Mouse (Mus musculus) stomach, embryonic 14.5 days (tissue): ENCODE data around the gene Rassf8. TPM values are rescaled to one million over a fixed set of nuclear protein-coding genes. Genes with fewer than 3 reads are reported as not detected.

Source experiments
- ATAC-seq: fragments of 200-750 bp; cut with Nextera tagmentation; 2 replicates; pipeline ENCODE4 v1.8.0; 2017; ENCODE audit warnings: low read depth, moderate TSS enrichment; ENCODE audit not compliant: insufficient number of reproducible peaks, insufficient read depth, low FRiP score
- H3K27ac ChIP-seq: fragments of 300-500 bp; sonication (generic); 2 replicates; pipeline ENCODE4 v1.5.1; 2014; ENCODE audit warnings: mild to moderate bottlenecking, low read length, moderate library complexity, mixed read lengths
- H3K27me3 ChIP-seq: fragments of 300-500 bp; sonication (generic); 2 replicates; pipeline ENCODE4 v1.6.1; 2014; ENCODE audit warnings: low read length, control low read depth, mixed read lengths; ENCODE audit not compliant: control insufficient read depth, insufficient read depth
- H3K36me3 ChIP-seq: fragments of 300-500 bp; sonication (generic); 2 replicates; pipeline ENCODE4 v1.6.1; 2014; ENCODE audit warnings: mild to moderate bottlenecking, control low read depth, low read length, moderate library complexity, mixed read lengths; ENCODE audit not compliant: control insufficient read depth, insufficient read depth
- H3K4me1 ChIP-seq: fragments of 300-500 bp; sonication (generic); 2 replicates; pipeline ENCODE4 v1.6.1; 2014; ENCODE audit warnings: low read length, control low read depth, mixed read lengths; ENCODE audit not compliant: control insufficient read depth, insufficient read depth
- H3K4me2 ChIP-seq: fragments of 300-500 bp; sonication (generic); replicated peaks from 2 replicates; pipeline ENCODE4 v1.6.1; 2014; ENCODE audit warnings: low read depth, low read length, control low read depth
- H3K4me3 ChIP-seq: fragments of 300-500 bp; sonication (generic); 2 replicates; pipeline ENCODE4 v1.5.1; 2014; ENCODE audit warnings: low read depth, low read length, control low read depth
- H3K9ac ChIP-seq: fragments of 300-500 bp; sonication (generic); replicated peaks from 2 replicates; pipeline ENCODE4 v1.6.1; 2014; ENCODE audit warnings: low read depth, mild to moderate bottlenecking, control low read depth, low read length, moderate library complexity, mixed read lengths
- H3K9me3 ChIP-seq: fragments of 300-500 bp; sonication (generic); 2 replicates; pipeline ENCODE4 v1.6.1; 2016; ENCODE audit warnings: low read depth, low read length, control low read depth; ENCODE audit not compliant: control insufficient read depth
- WGBS: fragments of 180-500 bp; shearing (Covaris S2); extraction: QIAGEN DNeasy Blood & Tissue Kit; methylation state at CpG from one replicate; pipeline ENCODE4 v1.1.7; 2014; 5-methylcytosine and 5-hydroxymethylcytosine counted together
- polyA plus RNA-seq: library from polyadenylated mRNA; unstranded; fragments of >200 nt; fragmentation: Nextera tagmentation; extraction: Ambion mirVana; gene quantifications from 2 replicates; pipeline ENCODE4 v1.2.1, GENCODE M21; 2014

Rassf8 gene
- polyA plus RNA-seq, 1 experiment from 2014 or later: 10.5 TPM

DNA sequence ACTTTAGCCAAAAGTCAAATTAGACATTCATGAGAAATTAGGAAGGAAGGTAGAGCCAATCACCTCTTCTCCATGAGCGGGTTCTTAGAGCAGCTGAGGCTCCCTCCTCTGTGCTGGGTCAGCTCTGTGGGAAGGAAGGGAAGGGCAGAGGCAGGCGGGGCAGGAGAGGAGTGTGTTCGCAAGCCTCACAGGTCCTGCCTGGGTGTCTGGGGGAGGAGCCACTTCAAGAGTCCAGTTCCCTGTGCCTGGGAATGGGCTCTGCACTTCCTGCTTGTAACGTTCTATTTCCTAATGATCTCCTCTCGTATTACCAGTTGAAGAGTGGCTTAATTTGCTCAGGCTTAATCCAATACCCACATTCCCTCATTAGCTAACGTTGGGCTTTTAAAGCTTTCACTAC, 32.8 kb downstream of the Rassf8 start:
- no peak overlapping the region for H3K27ac ChIP-seq
- no peak overlapping the region for H3K9ac ChIP-seq
- no peak overlapping the region for H3K4me3 ChIP-seq
- no peaks in the 10 kb centered on the region for H3K9me3 ChIP-seq
- peaks cover 4% of the 10 kb centered on the region; the same call in 1 of the 2 replicates for H3K4me1 ChIP-seq
- no peaks in the 10 kb centered on the region for H3K27me3 ChIP-seq
- WGBS: 27% methylated on average over 6 of the region's 6 CpGs
- H3K4me2 ChIP-seq: no peak overlapping the region
- no peaks in the 10 kb centered on the region for H3K36me3 ChIP-seq
- ATAC-seq: peak; percentile 63; the same call in 1 of the 2 replicates

- H3K27me3 ChIP-seq: no peaks in the 10 kb centered on the region
- peaks cover 4% of the 10 kb centered on the region; the same call in 1 of the 2 replicates for H3K4me1 ChIP-seq
- H3K4me3 ChIP-seq: no peak overlapping the region
- 61% methylated on average over 8 of the region's 8 CpGs for WGBS
- no peak for ATAC-seq
- H3K27ac ChIP-seq: no peak overlapping the region
- H3K36me3 ChIP-seq: no peaks in the 10 kb centered on the region
- no peaks in the 10 kb centered on the region for H3K9me3 ChIP-seq
- no peak overlapping the region for H3K9ac ChIP-seq
- H3K4me2 ChIP-seq: no peak overlapping the region
Measured at GRCm38 (mm10) chr6:145780180-145780802, 33.7 kb downstream of the Rassf8 start.

DNA sequence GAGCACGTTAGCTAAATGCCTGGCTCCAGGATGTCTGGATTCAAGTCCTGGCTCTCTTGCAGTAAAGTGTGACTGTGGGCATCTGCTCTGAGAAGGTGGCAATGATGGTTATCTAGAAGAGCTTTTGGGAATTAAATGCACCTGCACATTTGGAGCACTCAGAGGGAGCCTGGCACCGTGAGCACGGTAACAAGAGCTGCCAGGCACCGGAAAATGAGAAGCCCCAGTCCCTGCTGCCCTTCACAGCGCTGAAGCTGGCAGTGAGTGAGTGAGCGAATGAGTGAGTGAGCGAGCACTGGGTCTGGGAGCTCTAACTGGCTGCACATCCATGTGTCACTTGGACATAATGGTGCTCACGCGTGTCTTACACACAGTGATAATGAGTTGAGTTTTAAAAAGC, 34.7 kb downstream of the Rassf8 start:
- Histone ChIP-seq H3K4me3 (no peak overlapping the region), H3K4me2 (no peak overlapping the region), H3K27ac (no peak overlapping the region), H3K36me3 (no peaks in the 10 kb centered on the region), H3K9me3 (no peaks in the 10 kb centered on the region), H3K9ac (no peak overlapping the region), H3K27me3 (no peaks in the 10 kb centered on the region), H3K4me1 (peaks cover 4% of the 10 kb centered on the region; the same call in 1 of the 2 replicates)
- no peak for ATAC-seq
- 80% methylated on average over 9 of the region's 9 CpGs for WGBS

- Histone ChIP-seq H3K9me3 (no peaks in the 10 kb centered on the region), H3K4me2 (no peak overlapping the region), H3K4me1 (peaks cover 4% of the 10 kb centered on the region; the same call in 1 of the 2 replicates), H3K27me3 (no peaks in the 10 kb centered on the region), H3K4me3 (no peak overlapping the region), H3K36me3 (no peaks in the 10 kb centered on the region), H3K27ac (no peak overlapping the region), H3K9ac (no peak overlapping the region)
- ATAC-seq: no peak
- WGBS: 72% methylated on average over 2 of the region's 2 CpGs
Measured at GRCm38 (mm10) chr6:145781966-145782365, 35.4 kb downstream of the Rassf8 start.

DNA sequence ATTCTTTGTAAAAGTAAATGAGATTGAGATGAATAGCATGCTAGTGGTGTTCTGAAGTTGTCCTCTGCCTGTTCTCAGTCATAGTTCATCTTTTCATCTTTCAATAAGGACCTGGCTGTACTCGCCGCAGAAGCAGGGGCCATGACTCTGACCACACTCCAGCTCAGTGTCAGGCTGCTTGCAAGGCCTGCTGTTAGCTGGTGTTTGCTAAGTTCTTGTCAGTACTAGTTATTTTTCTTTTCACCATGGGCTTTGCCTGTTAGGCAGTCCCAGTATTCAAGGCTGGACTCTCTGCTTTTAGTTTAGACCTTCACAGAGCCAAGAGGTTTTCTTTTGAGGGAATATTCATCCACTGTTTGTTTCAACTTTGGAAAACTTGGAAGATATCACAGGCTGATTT, 40.8 kb downstream of the Rassf8 start:
- Histone ChIP-seq H3K4me1 (0 out of 2 replicates have a peak, but pooled peaks cover 3% of the 10 kb centered on the region), H3K36me3 (no peaks in the 10 kb centered on the region), H3K27ac (no peak overlapping the region), H3K4me2 (no peak overlapping the region), H3K9ac (no peak overlapping the region), H3K27me3 (no peaks in the 10 kb centered on the region), H3K9me3 (no peaks in the 10 kb centered on the region), H3K4me3 (no peak overlapping the region)
- ATAC-seq: no peak
- WGBS: 84% methylated on average over 2 of the region's 2 CpGs

DNA sequence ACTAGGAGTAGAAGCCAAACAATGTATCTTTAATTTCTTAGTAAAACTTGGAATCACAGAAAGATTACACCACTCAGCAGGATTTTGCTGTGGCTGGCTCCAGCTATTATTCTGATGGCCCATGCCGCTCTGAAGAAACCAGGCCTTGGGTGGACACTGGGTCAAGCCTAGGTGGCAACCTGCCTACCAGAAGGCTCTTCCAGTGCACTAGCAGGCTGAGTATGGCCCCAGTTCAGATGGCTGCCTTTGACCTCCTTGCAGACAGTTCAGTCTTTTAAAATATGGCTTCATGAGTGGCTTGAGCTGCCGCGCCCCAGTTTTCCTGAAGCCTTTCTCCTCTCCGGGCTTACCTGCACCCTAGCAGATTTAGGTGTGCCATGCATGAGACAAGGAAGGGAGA, 43.2 kb downstream of the Rassf8 start:
- Histone ChIP-seq H3K4me3 (no peak overlapping the region), H3K9me3 (no peaks in the 10 kb centered on the region), H3K27me3 (no peaks in the 10 kb centered on the region), H3K4me2 (no peak overlapping the region), H3K36me3 (no peaks in the 10 kb centered on the region), H3K9ac (no peak overlapping the region), H3K27ac (no peak overlapping the region), H3K4me1 (peaks cover 15% of the 10 kb centered on the region; the same call in 1 of the 2 replicates)
- ATAC-seq: no peak
- 94% methylated on average over 4 of the region's 4 CpGs for WGBS

DNA sequence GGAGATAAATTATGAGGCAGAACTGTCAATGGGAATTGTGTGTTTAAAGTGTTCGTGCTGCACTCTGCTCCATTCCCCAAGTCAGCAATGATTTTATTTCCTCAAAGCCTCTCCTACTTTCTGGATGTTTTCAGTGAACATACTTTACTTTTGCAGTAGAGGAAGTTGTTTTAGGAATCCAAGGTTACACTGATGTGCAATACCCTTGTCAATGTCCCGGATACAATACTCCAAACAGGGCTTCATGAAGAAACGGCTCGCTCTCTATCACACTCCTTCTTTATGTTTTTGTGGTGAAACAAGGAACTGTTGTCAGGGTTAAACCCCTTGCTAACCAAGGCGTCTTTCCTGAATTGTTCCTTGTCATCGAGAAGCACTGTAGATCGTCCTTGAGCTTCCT, 45.8 kb downstream of the Rassf8 start:
- H3K9me3 ChIP-seq: no peaks in the 10 kb centered on the region
- H3K4me1 ChIP-seq: peaks cover 26% of the 10 kb centered on the region
- no peak overlapping the region for H3K4me3 ChIP-seq
- no peak overlapping the region for H3K4me2 ChIP-seq
- 55% methylated on average over 7 of the region's 7 CpGs for WGBS
- H3K27me3 ChIP-seq: no peaks in the 10 kb centered on the region
- no peak overlapping the region for H3K9ac ChIP-seq
- no peak for ATAC-seq
- H3K27ac ChIP-seq: peak overlapping the region; percentile 67; the same call in 1 of the 2 replicates
- H3K36me3 ChIP-seq: no peaks in the 10 kb centered on the region

- Histone ChIP-seq H3K9me3 (no peaks in the 10 kb centered on the region), H3K4me2 (no peak overlapping the region), H3K4me3 (no peak overlapping the region), H3K9ac (no peak overlapping the region), H3K4me1 (peaks cover 26% of the 10 kb centered on the region), H3K36me3 (no peaks in the 10 kb centered on the region), H3K27ac (peak overlapping the region; percentile 67; the same call in 1 of the 2 replicates), H3K27me3 (no peaks in the 10 kb centered on the region)
- 8% methylated on average over 4 of the region's 4 CpGs for WGBS
- peak; percentile 62; the same call in 1 of the 2 replicates for ATAC-seq
Measured at GRCm38 (mm10) chr6:145793109-145793593, 46.6 kb downstream of the Rassf8 start.

GRCm38 (mm10) chr6:145794671-145795070, 48.1 kb downstream of the Rassf8 start:
- Histone ChIP-seq H3K4me1 (peaks cover 26% of the 10 kb centered on the region), H3K27me3 (no peaks in the 10 kb centered on the region), H3K4me2 (no peak overlapping the region), H3K27ac (no peak overlapping the region), H3K9me3 (no peaks in the 10 kb centered on the region), H3K4me3 (no peak overlapping the region), H3K9ac (no peak overlapping the region), H3K36me3 (no peaks in the 10 kb centered on the region)
- ATAC-seq: no peak
- WGBS: 63% methylated on average over 4 of the region's 4 CpGs
